Mouse (Mus musculus): ENCODE measurements around the gene Gm21970.

Gm21970 gene

DNA sequence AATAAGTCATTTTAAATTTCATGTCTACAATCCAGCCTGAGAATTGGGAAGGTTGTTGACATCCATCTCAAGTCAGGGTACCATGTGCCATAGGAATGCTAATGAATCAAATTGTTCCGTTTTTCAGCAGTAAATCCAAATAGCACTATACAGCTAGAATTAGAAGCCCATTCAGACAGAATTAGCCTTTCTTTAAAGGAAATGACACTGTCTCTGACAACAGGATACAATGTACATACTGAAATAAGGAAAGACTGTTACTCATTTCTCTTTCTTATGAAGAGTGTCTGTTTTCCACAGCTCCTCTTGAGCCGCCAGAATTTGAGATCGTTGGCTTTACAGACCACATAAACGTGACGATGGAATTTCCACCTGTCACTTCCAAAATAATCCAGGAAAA is at the start of gene Gm21970:
TSS of gene Gm21970 (plus strand) at position 301 of the 400 bp plus-strand sequence.
- no peak for DNase-seq

GRCm38 (mm10) chr16:91346491-91346890 is 45.0 kb upstream of the Gm21970 start:
- DNase-seq = no peak

DNA sequence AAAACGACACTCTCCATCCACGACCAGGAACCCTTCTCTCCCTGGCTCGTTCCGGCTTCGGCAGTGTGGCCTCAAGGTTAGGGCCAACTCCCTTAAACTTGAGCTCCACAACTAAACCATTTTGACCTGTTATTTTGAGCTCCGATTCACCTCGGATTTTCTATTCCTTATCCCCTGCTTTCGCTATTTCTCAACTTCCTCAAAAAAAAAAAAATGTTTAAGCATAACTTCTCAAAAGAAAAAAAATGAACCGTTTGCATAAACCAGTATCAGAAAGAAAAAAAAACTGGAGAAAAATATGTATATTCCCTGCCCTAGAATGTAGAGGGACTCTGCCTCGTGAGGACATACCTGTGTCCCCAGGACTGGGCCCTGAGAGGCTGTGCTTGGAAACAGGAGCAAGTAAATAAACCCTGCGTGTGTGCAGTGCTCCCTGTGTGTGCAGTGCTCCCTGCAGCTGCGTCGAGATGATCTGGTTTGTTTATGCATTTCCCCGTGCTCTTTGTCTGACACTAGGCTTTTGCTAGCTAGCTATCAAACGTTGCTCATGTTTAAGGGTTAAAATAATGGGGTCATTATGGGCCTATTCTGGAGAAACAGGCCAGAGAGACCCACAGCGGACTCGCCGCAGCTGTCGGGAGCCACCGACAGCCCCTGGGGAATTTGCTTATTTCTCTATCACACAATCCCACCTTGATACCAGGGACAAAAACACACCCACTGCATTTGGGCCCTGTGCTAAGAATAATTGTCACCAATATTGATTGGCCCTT is 43.8 kb upstream of the Gm21970 start:
- no peak for DNase-seq

GRCm38 (mm10) chr16:91348264-91348565 is 43.3 kb upstream of the Gm21970 start:
- DNase-seq = no peak

- peak; percentile 52 for DNase-seq
These were observed 42.8 kb upstream of the Gm21970 start for GRCm38 (mm10) chr16:91348588-91349330.

- peak; percentile 83 for DNase-seq
These were observed 39.4 kb upstream of the Gm21970 start for GRCm38 (mm10) chr16:91352084-91352562.

- no peak for DNase-seq
These were observed 38.8 kb upstream of the Gm21970 start for GRCm38 (mm10) chr16:91352749-91353148.

GRCm38 (mm10) chr16:91353177-91353576 is 38.3 kb upstream of the Gm21970 start:
- no peak for DNase-seq

GRCm38 (mm10) chr16:91353638-91354037 is 37.9 kb upstream of the Gm21970 start:
- no peak for DNase-seq

- DNase-seq = no peak
These were observed 36.9 kb upstream of the Gm21970 start for GRCm38 (mm10) chr16:91354599-91354998.

DNA sequence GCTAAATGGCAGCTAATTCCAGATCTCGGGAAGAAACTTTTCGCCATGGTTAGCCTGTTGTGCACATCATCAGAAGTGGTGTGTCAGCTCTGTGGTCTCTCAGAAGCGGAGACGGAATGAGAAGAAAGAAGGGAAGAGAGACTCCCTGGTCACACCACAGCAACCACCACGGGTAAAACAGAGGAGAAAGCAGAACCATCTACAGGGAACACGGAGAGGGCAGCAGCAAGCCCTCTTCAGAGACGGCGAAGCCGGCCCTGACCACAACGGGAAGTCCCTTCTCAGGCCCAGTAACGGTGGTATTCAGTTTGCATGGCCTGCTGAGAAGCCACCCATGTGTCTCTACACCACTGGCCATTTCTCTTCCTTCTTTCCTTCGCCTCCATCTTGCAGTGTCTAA is 36.4 kb upstream of the Gm21970 start:
- peak; percentile 24 for DNase-seq

GRCm38 (mm10) chr16:91356760-91357525 is 34.6 kb upstream of the Gm21970 start:
- no peak for DNase-seq

GRCm38 (mm10) chr16:91357526-91357900 is 34.0 kb upstream of the Gm21970 start:
- no peak for DNase-seq

- DNase-seq = peak; percentile 84
These were observed 33.0 kb upstream of the Gm21970 start for GRCm38 (mm10) chr16:91358555-91358954.

GRCm38 (mm10) chr16:91359531-91359930 is 32.0 kb upstream of the Gm21970 start:
- peak; percentile 16 for DNase-seq

GRCm38 (mm10) chr16:91360162-91360561 is 31.4 kb upstream of the Gm21970 start:
- DNase-seq = peak; percentile 33

DNA sequence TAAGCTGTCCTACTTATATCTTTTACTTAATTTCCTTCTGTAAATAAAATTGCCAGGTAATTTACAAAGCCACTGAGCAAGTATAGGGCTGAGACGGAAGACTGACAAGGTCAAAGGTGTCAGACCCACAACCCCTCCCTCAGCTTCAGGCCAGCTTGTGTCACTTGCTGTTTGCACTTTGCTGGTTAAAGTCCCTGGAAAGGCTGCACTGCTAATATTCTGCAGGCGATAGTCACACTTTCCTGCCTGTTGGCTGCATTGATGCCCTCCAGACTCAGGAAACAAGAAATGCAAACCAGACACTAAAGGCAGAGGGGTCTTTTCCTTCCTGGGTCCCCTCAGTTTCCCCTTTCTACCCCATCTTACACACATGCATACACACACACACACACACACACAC is 29.5 kb upstream of the Gm21970 start:
- no peak for DNase-seq

- peak; percentile 83 for DNase-seq
These were observed 28.8 kb upstream of the Gm21970 start for GRCm38 (mm10) chr16:91362616-91363272.

GRCm38 (mm10) chr16:91363483-91363882 is 28.0 kb upstream of the Gm21970 start:
- DNase-seq = peak; percentile 85

- no peak for DNase-seq
These were observed 25.0 kb upstream of the Gm21970 start for GRCm38 (mm10) chr16:91366567-91366966.

GRCm38 (mm10) chr16:91367066-91367465 is 24.5 kb upstream of the Gm21970 start:
- DNase-seq = no peak

DNA sequence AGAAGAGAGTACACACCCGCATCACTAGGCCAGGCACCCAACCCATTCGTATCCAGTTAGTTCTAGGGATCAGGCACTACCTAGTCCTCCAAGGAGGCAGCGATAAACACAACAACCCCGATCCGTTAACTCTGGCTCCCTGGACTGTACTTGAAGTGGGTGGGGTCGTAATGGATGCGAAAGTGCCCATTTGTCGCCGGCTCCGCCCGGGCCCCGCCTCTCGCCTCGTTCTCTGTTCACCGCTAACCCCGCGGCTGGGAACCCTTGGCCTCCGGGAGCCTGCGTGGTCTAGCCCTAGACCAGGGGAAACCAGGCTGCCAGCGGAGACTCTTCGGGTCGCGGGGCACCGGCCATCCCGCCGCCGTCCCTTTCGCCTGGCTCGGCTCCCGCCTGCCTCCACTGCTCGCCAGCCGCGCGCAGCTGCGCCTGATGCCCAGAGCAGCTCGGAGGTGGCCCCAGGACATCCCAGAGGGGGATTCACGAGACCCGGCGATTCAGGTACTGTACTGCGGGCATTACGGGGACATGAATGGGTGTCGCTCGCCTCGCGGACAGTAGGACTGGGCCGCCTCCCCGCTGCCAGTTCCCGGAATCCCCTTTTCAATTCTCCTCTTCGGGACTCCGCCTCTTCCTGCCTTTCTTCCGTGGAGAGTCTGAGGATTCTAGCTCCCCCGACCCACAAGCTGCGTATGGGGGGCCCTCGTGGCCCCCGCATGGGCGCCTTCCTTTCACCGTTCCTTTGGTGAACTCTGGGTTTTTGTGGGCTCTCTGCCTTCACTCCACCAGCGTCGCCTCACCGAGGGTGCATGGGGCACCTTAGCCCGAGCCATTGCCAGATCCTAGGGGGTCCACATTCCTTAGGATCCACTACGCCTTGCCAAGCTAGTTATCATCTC is 18.7 kb upstream of the Gm21970 start, which contains the start of gene Ifnar2:
TSS of gene Ifnar2 (plus strand) at position 207 of the 896 bp plus-strand sequence.
- peak; percentile 91 for DNase-seq
